Mouse (Mus musculus) mature B cell (primary cell): ENCODE results near the gene Gm4141.
"Not testable (repeated sequence)": the region's sequence is repeated elsewhere in the genome, so short reads cannot be mapped to it uniquely, and the experiment has no call there.

Source experiments
- in situ Hi-C: fragments of 300-500 bp; cut with MboI; formaldehyde crosslinking; loops from 2 replicates; pipeline ENCODE4 v1.14.3; 2019

Gene Gm4141

GRCm38 (mm10) chr7:20576141-20576540 is at the start of gene Gm4141:
Gene Gm4141, minus strand, starts transcription at chr7:20576241.
- in situ Hi-C loops = not testable (repeated sequence)

- in situ Hi-C loops = not testable (repeated sequence)
These were observed 22.9 kb upstream of the Gm4141 start, which contains the start of gene Gm4513 for GRCm38 (mm10) chr7:20598921-20599320. Gene Gm4513, minus strand, starts transcription at chr7:20599021.

- in situ Hi-C loops = not testable (repeated sequence)
These were observed 30.4 kb downstream of the Gm4141 start, which contains the start of gene Gm5726 for GRCm38 (mm10) chr7:20545657-20546056. Gene Gm5726, minus strand, starts transcription at chr7:20545757.

DNA sequence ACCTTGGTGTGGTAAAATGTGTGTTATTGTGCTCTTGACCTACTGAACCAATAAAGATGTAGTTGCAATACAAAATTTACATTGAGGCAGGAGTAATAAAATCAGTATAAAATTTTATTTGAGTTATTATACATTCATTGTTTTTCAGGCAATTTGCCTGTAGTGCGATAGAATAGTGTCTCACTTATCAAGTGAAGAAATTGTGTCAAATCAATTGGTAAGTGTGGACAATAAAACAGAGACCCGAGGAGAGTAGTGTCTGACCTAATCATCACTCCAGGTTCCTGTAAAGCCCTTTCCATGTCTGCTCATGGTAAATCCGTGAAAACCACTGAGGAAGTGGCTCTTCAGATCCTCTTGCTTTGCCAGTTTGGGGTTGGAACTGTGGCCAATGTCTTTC is 42.5 kb downstream of the Gm4141 start, which contains the start of gene Vmn1r104:
Gene Vmn1r104, plus strand, starts transcription at position 301 of the 400 bp plus-strand sequence.
- in situ Hi-C loops = not testable (repeated sequence)
